Mouse (Mus musculus): Measurements from ENCODE around the gene Arhgap28. TPM values are rescaled to one million over a fixed set of nuclear protein-coding genes. Genes with fewer than 3 reads are reported as not detected.

The Arhgap28 gene
- total RNA-seq, 2 experiments from 2014 or later = 4.6 to 6.2 TPM

- no peak for DNase-seq
These were observed 176.5 kb downstream of the Arhgap28 start for GRCm38 (mm10) chr17:67827431-67827830.

GRCm38 (mm10) chr17:67816916-67817315 lies 187.0 kb downstream of the Arhgap28 start:
- intact Hi-C loops (cut with DNase I) = no loop called here
- no peak for DNase-seq

More at GRCm38 (mm10) chr17:67827431-67827830, 176.5 kb downstream of the Arhgap28 start:
- intact Hi-C loops (cut with DNase I) = no loop called here

DNA sequence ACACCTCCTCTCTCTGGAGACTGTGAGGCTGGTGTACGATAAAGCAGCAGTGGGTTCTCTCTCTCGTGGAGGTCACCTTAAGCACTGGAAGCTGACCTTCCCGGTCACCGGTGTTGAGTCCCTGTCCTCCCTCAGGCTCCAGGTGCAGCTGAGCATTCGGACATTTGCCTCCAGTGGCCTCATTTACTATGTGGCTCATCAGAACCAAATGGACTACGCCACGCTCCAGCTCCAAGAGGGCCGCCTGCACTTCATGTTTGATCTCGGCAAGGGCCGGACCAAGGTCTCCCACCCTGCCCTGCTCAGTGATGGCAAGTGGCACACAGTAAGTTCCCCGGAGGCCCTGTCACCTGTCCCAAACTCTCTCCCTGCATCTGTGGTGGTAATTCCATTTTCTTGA lies 188.2 kb downstream of the Arhgap28 start:
- no peak for DNase-seq
- intact Hi-C loops (cut with DNase I) = no loop called here

GRCm38 (mm10) chr17:67813666-67814065 lies 190.3 kb downstream of the Arhgap28 start:
- no peak for DNase-seq
- intact Hi-C loops (cut with DNase I) = no loop called here

DNA sequence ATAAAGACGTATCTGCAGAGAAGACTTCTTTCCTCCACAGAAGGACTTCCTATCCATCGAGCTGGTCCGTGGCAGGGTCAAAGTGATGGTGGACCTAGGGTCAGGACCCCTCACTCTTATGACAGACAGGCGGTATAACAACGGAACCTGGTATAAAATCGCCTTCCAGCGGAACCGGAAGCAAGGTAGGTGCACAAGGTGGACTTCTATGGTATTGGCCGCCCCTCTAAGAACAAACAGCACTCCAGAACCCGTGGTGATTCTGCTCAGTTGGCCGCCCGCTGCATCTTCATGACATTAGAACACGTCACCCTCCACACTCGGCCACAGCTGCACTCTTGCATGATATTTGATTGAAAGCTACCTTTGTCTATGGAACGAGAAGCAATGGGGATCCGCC lies 194.7 kb downstream of the Arhgap28 start:
- intact Hi-C loops (cut with DNase I) = no loop called here
- DNase-seq = no peak

Measured in heart, postnatal 14 days (tissue).